Mouse (Mus musculus): ENCODE data around the gene Cyp1a2.

Cyp1a2 gene

DNA sequence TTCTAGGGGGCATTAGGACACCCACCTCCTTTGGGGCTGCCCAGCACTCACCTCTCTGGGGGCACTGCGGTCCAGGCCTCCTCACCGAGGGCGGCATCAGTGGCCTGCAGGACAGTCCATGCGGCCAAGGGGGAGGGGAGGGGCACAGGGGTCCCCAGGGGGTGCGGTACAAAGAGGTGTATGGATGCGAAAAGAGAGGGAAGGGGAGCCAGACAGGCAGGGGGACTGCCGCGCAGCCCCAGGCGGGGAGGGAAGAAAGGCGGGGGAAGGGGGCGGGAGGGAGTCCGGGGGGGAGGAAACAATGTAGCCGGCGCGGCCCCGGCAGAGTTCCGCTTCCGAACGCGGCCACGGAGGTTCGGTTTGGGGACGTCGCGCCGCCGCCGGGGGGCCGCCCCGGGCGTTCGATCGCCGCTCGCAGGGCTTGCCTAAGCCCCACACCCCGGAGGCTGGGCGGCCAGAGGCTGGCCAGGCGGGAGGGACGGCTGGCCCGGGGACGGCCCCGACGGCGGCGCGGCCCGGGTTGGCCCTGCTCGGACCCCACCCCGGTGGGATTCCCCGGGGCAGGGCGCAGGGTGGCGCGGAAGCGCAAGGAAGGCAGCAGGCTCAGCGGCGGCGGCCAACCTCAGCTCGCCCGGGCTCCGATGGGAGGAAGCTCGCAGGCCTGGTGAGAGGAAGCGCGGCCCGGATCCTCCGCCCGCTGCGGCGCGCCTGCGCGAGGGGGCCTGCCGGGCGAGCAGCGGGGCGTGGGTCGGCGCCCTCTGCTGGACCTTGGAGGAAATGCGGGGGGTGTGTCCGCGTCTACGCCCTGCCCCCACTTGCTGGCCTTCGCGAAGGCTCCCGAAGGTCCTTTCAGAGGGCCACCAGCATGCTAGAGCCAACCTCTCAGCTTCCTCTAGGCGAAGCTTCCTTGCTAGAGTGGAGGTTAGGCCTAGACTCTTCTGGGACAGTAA, 38.3 kb downstream of the Cyp1a2 start:
- DNase-seq = peak; percentile 96

DNA sequence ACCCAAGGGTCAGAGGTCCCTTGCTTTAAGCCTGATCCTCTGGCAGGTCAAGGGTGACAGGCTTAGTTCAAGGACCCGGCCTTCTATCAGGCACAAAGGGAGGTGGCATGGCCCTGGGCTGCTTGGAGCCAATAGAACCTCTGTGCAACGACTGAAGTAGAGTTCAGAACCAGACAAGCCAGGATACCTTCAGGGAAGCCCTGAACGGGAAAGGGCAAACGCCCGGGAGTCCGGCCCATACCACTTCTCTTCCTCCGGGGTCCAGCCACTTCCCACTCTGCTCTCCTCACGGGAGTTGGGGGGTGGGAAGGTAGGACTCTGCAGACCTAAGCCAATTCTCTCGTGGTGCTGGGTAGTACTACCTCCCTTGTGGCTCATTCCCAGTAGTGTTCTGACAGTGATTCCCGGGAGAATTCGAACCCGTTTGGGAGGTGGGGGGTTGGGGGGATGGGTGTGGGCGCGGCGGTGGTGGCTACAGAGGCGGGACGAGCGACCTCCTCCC, 39.0 kb downstream of the Cyp1a2 start:
- DNase-seq = peak; percentile 43

DNA sequence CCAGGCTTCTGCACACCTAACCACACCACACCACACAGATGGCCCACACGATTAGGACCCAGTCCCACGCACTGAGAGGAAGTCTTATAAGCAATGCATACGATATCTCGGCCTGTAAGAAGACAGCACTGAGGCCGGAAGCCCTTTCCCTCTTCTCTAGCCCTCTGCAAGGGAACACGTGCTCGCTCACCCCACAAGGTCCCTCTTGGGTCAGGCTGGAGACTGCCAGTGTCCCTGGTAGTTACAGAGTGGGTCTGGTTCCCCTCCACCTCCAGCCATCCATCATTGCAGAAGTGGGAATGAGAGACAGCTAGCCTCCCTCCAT, 39.7 kb downstream of the Cyp1a2 start:
- DNase-seq = peak; percentile 67

DNA sequence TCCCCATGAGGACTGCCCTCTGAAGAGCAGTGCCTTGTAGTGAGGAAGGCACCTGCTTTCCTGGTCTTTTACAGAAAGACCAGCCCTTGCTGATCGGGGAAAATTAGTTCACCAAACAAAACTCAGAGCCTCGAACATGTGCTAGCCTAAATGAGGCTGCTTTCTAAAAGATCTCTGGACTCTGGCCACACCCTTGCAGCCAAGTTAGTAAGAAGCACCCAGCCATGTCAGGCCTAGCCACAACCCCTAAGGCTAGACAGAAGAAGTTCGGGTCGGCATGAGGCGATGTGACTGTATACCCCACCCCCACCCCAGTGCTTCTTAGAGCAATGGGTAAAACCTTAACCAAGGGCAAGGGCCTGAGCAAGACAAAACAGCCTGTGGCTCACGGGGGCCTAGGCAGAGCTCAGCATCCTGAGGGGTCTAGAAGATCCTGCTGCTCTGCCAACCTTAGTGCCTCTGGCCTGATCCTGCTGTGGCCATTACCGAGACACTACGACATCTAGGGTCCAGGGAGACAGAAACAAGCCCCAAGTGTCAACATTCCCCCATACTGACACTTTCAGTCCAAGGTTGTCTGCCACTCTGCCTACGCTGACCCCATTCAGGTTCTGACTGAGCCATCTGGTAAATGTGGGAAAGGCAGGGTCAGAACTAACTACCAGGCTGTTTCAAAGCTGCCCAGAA, 40.2 kb downstream of the Cyp1a2 start:
- DNase-seq = peak; percentile 44

DNA sequence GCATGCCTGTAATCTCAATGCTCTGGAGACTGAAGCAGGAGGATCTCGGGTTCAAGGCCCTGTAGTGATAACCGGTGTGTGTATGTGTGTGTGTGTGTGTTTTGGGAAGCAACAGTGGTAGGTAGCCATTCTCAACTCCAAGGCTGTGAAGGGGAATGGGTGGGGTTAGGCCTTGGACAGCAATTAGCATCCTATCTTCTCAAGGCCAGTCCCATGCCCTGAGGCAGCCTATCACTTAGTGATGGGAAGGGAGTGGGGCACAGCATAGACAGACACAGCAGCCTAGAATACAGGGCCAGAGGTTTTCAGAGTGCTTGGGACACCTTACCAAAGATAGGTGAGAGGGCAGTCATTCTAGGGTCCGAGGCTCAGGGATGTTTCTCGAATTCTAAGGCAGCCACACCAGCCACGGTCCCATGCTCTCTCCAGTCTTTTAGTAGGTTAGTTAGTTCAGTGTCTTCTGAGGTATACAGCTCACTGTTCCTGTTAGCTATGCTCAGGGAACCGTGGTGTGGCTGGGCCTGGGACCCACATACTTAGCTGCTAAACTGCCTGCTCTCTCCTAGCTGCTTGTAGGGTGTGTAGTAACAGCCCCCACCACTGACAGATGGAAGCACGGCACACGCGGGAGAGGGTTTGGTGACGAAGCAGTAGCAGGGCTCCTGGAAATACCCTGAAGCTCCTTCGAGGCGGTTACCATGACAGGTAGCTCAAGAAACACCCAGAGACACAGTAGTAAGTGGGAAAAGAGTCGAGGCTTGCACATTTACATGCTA, 41.5 kb downstream of the Cyp1a2 start:
- DNase-seq = peak; percentile 39

DNA sequence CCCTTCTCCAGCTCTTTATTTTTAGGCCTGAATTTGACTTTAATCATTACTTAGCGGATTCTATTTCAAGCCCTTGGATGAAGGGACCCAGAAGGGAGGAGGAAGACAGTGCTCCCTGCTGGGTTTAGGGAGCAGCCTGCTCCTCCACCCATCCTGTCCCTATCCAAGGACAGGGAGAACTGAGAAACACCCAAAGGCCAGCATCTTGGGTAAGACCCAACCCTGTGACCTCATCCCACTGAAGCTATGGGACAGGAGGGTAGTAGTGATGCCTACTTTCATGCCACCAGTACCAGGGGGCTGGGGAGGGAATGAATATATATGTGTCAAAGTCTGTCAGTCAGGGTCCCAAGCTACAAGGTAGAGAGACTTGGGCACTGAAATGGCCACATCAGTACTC, 42.5 kb downstream of the Cyp1a2 start:
- DNase-seq = no peak

DNA sequence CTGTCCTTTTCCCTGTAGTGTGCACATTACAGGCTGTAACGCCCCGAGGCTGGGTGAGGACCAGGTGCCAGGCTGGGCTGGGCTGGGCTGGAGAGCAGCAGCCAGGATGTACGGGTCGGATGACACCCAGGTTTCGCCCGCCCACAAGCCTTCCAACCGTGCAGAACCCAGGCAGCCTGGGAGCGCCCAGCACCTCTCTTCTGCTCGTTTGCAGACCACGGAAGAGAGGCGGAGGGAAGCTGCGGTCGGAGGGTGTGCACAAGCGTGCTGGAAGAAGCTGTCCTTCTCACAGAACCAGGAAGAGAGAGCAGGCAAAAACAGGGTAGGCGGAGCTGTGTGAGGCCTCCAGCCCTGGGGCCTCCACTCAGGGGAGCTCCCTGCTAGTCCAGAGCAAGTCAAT, 43.1 kb downstream of the Cyp1a2 start:
- DNase-seq = peak; percentile 87

DNA sequence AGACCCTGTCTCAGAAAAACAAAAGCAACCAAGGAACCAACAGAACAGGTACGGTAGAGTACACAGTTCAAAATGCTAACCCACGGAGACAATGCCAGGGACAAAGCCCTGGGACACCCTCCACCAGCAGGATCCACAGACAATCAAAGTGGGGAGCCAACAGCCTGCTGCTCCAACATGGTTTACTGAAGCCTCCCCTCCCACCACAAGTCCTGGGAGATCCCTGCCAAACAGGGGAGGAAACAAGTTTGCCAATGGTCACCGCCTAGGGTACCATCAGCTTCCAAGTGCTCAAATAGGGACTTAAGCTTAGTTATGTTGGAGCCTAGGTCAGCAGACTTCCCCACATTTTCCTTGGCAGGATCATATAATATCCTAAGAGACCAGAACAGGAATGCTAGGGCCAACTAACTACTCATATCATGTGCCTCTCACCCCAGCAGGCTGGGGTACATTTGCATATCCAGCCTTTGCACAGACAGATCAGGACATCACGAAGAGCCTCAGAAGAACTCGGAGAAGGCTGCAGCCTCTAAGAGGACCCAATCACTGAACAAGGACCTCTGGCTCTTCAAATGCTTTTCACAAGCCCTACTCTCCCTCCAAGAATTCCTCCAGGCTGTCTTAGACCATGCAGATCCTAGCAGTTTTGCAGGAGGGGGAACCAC, 43.7 kb downstream of the Cyp1a2 start:
- DNase-seq = peak; percentile 32

DNA sequence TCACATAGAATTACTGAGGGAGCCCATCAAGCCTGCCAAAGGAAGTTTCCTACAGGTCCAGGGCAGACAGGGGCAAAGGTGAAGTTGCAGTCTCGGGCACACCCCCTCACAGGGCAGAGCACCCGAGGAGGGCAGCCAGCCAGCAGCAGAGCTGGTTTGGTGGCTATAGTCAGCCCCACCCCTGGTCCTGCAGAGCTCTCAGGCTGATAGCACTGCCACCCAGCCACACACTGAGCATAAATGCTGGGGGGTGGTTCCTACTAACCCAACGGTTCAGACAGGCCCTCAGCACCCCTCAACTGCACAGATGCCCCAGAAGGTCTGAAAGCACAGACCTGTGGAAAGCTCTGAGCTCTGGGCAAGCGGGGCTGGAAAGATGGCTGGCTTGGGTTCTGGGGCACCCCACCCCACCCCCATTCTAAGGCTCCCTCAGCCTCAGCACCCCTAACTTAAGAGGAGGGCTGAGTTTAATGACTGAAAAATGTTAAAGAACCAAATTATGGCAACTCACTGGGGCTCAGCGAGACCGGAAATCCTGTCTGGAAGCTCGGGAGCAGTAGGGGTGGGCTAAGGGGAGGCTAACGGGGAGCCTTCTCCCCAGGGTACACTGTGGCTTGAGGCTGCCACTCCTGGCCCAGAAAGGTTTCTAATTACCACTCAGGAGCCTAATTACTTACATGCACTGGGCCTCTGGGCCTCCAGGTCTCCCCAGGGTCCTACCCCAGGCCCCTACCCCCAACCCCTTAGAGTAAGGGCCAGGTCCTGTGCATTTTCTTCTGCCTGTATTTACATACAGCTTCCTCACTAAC, 44.6 kb downstream of the Cyp1a2 start:
- DNase-seq = peak; percentile 51

DNA sequence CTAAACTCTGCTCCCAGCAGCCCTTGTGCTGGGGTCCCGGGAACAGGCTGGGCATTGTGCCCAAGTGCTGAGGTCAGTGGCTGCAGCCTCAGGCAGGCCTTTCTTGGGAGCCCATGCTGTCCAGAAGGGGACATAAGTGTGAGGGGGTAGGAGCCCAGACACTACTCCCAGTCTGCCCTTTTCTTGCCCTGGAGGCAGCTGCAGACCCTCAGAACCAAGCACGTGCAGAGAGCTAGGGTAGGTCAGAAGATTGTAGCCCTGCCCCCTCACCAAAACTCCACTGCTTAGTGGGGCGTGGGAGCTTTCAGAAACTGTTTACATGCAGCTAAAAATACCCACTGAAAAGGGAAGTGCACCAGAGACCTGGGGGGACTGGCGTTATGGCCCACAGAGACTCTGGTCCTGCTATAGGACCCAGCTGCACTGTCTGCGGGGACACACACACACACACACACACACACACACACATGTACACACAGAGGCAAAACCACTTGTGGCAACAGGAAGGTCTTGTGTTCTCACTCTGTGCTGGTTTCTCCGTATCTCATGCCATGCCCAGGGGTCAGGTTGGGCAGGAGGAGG, 45.7 kb downstream of the Cyp1a2 start:
- DNase-seq = peak; percentile 45

DNA sequence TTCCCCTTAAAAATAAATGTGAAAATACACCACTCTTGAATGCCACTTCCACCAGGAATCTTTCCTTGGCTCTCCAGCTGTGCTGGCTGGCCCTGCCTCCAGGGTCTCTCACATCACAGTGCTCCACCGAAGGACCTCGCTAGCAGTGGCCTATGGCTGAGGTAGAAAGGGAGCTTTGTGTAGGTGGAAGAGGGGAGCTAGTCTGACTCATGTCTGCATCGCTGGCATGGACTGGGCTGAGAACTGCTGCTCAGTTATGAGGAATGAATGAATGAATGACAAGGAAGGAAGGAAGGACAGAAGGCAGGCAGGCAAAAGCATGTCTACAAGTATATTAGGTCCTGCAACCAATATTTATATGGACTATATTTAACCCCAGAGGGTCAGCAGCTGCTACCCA, 46.2 kb downstream of the Cyp1a2 start:
- DNase-seq = no peak

DNA sequence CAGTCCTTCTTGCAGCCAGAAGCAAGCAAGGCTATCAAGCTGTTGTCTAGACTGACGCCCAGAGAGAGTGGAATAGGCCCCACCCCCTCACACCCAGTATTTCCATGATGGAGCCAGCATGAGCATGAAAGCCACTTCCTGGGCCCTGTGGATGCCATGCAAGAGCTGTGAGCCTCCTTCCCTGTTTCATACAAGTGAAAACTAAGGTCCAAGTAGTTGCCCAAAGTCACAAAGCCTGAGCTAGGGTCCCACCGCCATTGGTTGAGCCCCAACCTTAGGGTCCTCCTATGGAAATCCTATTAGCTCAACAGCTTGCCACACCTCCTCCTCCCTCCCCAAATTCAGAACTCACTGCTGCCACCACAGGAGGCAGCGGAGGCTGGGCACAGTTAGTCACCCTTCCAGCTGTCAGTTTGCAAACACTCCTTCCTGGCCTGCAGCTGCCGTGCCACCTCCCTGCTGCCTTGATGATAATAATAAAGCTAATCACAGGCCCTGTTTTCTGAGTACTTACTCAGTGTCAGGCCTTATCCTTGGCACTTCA, 50.0 kb downstream of the Cyp1a2 start:
- peak; percentile 71 for DNase-seq

DNA sequence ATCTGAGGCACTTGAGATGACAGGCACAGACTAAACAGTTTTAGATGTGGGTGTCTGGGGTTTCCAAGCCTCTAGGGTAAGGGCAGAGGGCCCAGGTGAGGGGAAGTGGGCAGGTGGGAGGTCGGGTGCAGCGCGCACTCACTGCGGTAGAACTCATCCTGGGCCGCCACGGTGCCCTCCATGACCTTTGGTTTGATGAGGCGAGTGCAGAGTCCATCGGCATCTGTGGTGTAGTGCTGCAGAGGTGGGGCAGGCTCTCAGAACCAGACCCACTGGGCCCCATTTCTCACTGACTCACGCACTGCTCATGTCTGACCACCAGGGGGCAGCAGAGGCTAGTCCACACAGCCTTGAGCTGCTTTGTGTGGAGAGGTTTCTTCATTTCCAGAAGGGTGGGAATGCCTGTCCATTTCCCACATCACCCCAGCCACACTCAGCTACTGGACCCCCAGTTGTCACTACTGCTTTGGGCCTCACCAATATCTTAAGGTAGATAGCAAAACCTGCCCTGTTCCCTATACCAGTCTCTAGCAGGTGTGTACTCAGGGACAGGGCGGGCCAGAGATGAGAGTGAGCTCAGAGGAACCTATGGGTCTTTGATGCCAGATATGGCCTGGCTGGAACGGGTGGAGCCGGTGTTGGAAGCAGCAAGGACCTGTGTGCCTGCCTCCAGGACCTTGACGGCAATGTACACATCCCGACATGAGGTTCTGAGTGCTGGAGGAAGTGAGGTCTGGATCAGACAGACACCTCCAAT, 54.2 kb downstream of the Cyp1a2 start:
- peak; percentile 87 for DNase-seq

DNA sequence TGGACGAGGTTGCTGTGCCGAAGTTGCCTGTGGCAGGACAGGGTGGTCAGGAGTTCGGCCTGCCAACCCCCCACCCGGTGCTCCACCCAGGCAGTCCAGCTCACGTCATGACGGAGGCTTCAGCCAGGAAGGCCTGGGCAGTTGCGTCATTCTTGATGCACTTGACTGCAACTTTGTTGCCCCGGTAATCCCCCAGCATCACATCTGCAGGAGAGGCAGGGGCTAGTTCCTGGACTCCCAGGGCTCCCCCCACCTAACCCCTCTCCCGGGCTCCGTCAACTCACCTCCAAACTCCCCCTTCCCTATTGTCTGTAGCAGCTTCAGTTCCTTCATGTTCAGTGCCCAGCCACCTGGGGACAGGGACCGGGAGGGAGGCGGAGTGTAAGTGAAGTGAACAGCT, 54.8 kb downstream of the Cyp1a2 start:
- no peak for DNase-seq

DNA sequence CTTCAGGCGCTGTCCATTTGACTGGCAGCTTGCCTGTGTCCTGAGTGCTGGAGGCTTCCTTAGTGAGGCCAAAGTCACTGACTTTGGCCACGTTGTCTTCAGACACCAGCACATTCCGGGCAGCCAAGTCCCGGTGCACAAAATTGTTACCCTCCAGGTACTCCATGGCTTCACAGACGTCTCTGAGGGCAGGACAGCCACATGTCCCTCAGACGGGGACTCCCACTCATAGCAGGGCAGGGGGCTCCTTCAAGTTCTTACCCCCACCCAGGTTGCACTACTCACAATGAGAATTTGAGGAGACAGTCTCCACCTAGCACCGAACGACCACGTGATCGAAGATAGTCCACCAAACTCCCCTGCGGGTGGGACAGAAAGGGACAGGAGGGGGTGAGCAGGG, 55.6 kb downstream of the Cyp1a2 start:
- no peak for DNase-seq

DNA sequence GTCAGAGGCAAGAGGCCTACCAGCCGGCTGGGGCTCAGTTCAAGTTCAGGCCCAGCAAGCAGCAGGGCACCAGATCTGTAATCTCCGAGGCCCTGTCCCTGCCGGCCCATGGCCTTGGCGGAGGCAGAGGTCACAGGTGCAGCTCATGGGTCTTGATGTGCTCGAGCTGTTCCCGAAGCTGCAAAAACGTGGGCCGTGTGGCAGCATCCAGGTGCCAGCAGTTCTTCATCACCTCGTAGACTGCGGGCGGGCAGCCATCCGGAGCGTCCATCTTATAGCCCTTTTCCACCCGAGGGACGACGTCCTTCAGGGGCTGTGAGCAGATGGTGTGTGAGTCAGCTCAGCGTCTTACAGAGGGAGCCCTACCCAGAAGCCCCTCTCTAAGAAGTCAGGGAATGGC, 56.3 kb downstream of the Cyp1a2 start:
- DNase-seq = peak; percentile 16

All from thymus, postnatal 4 days (tissue).